Mouse (Mus musculus): Measurements from ENCODE around the gene Dnajc12.
"Not testable (repeated sequence)": the region's sequence is repeated elsewhere in the genome, so short reads cannot be mapped to it uniquely, and the experiment has no call there.

Gene Dnajc12

GRCm38 (mm10) chr10:63386444-63386843 lies 4.2 kb downstream of the Dnajc12 start:
- DNase-seq (ENCODE audit: low read depth, low spot score) = peak; percentile 78

DNA sequence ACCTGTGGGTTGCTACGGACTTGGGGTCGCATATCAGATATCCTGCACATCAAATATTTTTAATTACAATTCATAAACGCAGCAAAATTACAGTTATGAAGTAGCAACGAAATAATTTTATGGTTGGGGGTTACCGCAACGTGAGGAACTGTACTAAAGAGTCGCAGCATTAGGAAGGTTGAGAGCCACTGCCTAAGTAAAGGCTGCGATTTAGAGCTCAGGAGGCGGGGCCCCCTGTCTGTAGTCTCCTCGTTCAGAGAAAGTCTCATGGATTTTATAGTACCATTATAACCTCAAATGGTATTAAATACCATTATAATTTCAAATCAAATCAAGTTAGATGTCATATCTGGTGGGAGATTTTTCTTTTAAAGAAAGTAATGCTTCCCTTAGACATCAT lies 4.7 kb downstream of the Dnajc12 start:
- DNase-seq (ENCODE audit: low read depth, low spot score) = no peak

DNA sequence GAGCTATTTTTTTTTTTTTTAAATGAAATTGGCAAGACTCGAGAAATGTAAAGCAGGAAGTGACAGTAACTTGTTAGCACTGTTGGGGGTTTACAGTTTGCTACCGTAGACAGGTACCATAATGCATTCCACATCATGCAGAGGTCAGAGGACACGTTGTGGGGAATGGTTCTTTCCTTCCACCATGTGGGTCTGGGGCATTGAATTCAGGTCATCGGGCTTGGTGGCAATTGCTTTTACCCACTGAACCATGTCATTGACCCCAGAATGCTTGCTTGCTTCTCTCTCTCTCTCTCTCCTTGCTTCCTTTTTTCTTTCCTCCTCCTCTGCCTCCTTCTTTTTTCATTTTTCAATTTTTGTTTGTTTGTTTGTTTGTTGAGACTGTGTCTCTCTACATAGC lies 6.7 kb downstream of the Dnajc12 start:
- DNase-seq (ENCODE audit: low read depth, low spot score) = no peak

DNA sequence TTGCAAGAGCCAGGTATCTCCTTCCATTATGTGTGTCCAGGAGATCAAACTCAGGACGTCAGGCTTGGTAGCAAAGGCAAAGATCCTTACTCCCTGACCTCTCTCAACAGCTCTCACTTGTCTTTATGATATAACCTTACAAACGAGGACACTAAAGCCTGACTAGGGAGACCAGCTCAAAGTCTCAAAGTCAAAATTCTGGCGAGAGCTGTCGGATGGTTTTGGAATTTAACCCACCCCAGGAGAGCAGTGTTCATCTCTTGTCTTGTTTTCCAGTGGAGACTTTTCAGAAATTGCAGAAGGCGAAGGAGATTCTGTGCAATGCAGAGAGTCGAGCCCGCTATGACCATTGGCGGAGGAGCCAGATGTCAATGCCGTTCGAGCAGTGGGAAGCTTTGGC lies 14.7 kb downstream of the Dnajc12 start:
- no peak for DNase-seq (ENCODE audit: low read depth, low spot score)

DNA sequence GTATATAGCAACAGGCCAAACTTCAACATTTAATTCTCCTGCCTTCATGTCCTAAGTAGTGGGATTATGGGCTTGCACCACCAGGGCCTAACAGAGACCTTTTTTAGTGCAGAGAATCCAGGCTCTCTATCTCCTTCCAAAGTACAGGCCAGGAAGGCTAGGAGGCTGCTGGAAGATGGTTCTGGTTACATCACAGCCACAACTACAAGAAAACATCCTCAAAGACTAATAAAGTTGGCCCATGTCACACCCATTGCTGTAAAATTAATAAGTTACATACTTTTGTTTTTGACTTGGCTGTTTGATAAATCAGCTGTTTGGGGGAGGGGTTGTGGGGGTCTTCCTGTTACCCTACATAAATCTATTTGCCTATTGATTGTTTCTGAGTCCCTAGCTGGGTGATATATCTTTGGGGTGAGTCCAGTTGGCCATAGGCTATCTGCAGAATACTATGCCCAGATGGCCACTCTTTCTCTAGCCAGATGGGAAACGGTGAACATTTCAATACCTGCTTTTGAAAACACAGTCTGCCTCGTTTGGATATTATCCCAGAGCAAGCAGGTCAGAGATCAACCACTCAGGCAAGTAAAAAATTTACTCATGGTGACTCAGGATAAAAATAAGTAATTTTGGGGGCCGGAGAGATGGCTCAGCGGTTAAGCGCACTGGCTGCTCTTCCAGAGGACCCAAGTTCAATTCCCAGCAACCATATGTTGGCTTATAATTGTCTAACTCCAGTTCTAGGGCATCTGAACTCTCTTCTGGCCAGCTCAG lies 20.7 kb downstream of the Dnajc12 start:
- DNase-seq (ENCODE audit: low read depth, low spot score) = no peak

- DNase-seq (ENCODE audit: low read depth, low spot score) = no peak
These were observed 21.4 kb downstream of the Dnajc12 start for GRCm38 (mm10) chr10:63403636-63404035.

DNA sequence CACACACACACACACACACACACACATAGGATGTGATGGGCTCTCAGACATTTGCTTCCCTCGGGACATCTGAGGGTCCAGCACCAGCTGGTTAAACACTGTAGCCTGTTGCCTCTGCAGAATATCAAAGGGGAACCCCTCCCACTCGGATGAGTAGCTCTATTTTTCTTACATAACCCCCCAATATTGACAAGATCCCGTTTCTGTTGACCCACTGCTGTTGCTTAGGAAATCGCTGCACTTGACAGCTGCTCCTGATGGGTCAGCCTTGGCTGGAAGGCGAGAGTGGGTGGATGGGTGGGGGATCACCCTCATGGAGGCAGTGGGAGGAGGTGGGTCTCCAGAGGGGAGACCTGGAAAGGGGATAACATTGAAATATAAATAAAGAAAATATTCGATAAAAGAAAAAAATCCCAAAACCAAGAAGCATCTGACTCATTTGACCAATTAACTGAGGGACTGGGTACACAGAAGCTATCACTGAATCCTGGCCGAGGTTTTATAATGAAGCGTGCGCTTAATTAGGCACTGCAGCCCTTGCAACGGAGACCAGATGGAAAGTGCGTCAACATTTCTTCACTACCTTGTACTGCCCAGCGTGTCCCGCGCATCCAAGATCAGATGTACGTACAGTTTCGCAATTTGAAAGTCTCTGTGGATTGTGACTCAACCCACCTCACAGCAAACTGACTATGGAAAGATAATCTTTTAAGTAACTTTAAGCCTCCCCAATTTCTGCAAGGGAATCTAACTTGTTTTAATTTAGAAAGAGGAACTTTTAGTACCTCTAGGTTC lies 28.1 kb downstream of the Dnajc12 start:
- peak; percentile 12 for DNase-seq (ENCODE audit: low read depth, low spot score)

DNA sequence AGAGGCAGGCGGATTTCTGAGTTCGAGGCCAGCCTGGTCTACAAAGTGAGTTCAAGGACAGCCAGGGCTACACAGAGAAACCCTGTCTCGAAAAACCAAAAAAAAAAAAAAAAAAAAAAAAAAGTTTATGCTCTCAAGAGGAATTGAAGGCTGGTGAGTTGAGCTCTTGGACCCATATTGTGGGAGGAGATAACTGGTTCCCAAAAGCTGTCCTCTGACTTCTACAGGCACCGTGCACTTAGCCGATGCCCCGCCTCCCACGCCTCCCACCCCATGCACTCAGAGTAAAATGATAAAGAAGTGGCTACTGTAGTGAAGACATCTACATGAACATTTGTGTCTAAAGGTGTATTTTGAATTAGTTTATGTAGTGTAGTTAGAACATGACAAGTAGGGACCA lies 29.4 kb downstream of the Dnajc12 start:
- not testable (repeated sequence) for DNase-seq (ENCODE audit: low read depth, low spot score)

DNA sequence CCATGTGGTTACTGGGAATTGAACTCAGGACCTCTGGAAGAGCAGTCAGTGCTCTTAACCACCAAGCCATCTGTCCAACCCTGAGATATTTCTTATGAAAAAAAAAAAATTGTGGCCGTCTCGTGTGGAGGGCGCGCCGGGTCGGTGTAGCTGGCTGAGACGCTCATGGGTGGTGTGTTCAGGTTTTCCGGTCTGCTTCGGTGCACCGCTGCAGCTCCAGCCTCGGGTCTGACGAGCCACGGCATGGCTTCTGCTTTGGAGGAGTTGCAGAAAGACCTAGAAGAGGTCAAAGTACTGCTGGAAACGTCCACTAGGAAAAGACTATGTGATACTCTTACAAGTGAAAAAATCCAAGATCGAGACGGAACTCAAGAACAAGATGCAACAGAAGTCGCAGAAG lies 30.5 kb downstream of the Dnajc12 start:
- no peak for DNase-seq (ENCODE audit: low read depth, low spot score)

DNA sequence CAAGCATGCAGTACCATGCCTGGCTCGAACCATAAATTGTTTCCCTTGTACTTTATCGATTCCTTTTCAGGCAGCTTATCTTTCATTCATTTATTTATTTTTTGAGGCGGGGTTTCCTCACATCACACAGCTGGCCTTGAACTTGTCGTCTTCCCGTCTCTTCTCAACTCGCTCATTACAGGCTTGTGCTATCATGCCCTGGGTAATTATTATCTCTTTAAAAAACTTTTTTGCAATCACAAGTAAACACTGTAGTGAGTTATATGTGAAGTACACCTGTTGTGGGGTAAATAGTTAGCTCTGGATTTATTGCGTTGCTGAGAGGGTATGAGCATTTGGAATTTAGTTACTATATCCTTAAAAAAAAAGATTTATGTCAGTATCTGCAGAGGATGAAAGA lies 33.0 kb downstream of the Dnajc12 start:
- DNase-seq (ENCODE audit: low read depth, low spot score) = no peak

DNA sequence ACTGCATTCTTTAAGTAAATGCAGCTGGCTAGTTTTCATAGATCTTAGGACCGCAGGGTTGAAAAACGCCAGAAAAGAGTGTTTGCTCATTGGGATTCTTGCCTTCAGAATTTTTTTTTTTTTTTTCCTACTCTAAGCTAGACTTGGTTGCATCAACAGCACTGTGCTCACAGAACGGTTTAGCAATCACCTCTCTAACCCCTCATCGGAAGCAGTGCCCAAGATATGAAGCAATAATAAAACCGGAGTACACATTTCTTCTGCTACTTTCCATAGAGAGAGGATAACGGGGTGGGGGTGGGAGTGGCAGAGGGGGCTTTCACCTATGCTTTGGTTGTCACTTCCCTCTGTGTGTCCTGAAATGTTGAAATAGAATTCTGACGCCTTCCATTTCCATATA lies 33.6 kb downstream of the Dnajc12 start:
- no peak for DNase-seq (ENCODE audit: low read depth, low spot score)

GRCm38 (mm10) chr10:63417061-63417460 lies 34.8 kb downstream of the Dnajc12 start:
- no peak for DNase-seq (ENCODE audit: low read depth, low spot score)

GRCm38 (mm10) chr10:63421739-63422735 lies 39.8 kb downstream of the Dnajc12 start, which contains the start of gene Gm7075:
Gene Gm7075, minus strand, starts transcription at chr10:63421789.
- peak; percentile 59 for DNase-seq (ENCODE audit: low read depth, low spot score)

- DNase-seq (ENCODE audit: low read depth, low spot score) = no peak
These were observed 40.4 kb downstream of the Dnajc12 start for GRCm38 (mm10) chr10:63422736-63422992.

GRCm38 (mm10) chr10:63423591-63424474 lies 41.6 kb downstream of the Dnajc12 start:
- DNase-seq (ENCODE audit: low read depth, low spot score) = no peak

DNA sequence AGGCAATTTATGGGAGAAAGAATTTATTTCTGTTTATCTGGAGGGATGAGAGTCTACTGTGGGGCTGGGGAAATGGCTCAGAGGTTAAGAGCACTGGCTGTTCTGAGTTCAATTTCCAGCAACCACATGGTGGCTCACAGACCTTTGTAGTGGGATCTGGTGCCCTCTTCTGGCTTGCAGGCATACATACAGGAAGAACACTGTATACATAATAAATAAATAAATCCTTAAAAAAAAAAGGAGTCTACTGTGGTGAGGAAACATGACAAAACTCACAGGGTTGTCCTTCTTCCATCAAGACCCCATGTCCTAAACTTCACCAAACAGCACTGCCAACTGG lies 42.2 kb downstream of the Dnajc12 start:
- peak; percentile 36 for DNase-seq (ENCODE audit: low read depth, low spot score)

GRCm38 (mm10) chr10:63427146-63427545 lies 44.9 kb downstream of the Dnajc12 start:
- no peak for DNase-seq (ENCODE audit: low read depth, low spot score)

- DNase-seq (ENCODE audit: low read depth, low spot score) = peak; percentile 46
These were observed 46.2 kb downstream of the Dnajc12 start for GRCm38 (mm10) chr10:63428243-63429022.

- no peak for DNase-seq (ENCODE audit: low read depth, low spot score)
These were observed 46.7 kb downstream of the Dnajc12 start for GRCm38 (mm10) chr10:63429023-63429340.

DNA sequence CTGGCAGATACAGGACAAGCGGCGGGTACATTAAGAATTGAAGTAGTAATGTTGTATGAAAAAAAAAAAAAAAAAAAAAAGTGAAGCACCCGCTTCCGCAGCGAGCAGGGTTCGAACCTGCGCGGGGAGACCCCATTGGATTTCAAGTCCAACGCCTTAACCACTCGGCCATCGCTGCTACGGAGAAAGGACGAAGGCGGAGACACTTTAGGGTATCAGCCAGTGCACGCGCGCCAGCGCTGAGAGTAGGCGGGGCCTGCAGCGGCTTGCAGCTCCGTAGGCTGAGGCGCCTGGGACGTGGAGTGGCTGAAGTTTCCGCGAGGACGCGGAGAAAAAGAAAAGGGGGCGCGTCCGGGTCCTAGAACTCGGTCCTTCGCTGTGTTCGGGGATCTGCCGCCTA lies 47.1 kb downstream of the Dnajc12 start:
- DNase-seq (ENCODE audit: low read depth, low spot score) = peak; percentile 98
